Mouse (Mus musculus) limb, embryonic 13.5 days (tissue): ENCODE measurements around the gene Xxylt1. TPM values are rescaled to one million over a fixed set of nuclear protein-coding genes. Genes with fewer than 3 reads are reported as not detected.

Experiments
- ATAC-seq: fragments of 200-750 bp; cut with Nextera tagmentation; 2 replicates; pipeline ENCODE4 v1.8.0; 2017; ENCODE audit warnings: low read depth, moderate number of reproducible peaks, moderate TSS enrichment; ENCODE audit not compliant: low FRiP score
- H3K27ac ChIP-seq: fragments of 300-500 bp; sonication (generic); 2 replicates; pipeline ENCODE4 v1.5.1; 2015; ENCODE audit warnings: inconsistent platforms, mild to moderate bottlenecking, moderate library complexity
- H3K27me3 ChIP-seq: fragments of 300-500 bp; sonication (generic); 2 replicates; pipeline ENCODE4 v1.6.1; 2015; ENCODE audit warnings: mild to moderate bottlenecking, inconsistent platforms
- H3K36me3 ChIP-seq: fragments of 300-500 bp; sonication (generic); 2 replicates; pipeline ENCODE4 v1.6.1; 2015; ENCODE audit warnings: inconsistent platforms, mild to moderate bottlenecking, moderate library complexity
- H3K4me1 ChIP-seq: fragments of 300-500 bp; sonication (generic); 2 replicates; pipeline ENCODE4 v1.6.1; 2015; ENCODE audit warnings: inconsistent platforms
- H3K4me2 ChIP-seq: fragments of 300-500 bp; sonication (generic); replicated peaks from 2 replicates; pipeline ENCODE4 v1.6.1; 2015; ENCODE audit warnings: inconsistent platforms, mild to moderate bottlenecking, moderate library complexity
- H3K4me3 ChIP-seq: fragments of 300-500 bp; sonication (generic); 2 replicates; pipeline ENCODE4 v1.5.1; 2015; ENCODE audit warnings: moderate library complexity, mild to moderate bottlenecking, inconsistent platforms
- H3K9ac ChIP-seq: fragments of 300-500 bp; sonication (generic); 2 replicates; pipeline ENCODE4 v1.6.1; 2015; ENCODE audit warnings: mild to moderate bottlenecking, inconsistent platforms
- H3K9me3 ChIP-seq: fragments of 300-500 bp; sonication (generic); 2 replicates; pipeline ENCODE4 v1.6.1; 2016; ENCODE audit warnings: inconsistent platforms
- WGBS: fragments of 180-500 bp; shearing (Covaris S2); methylation state at CpG from one replicate; pipeline ENCODE4 v1.1.7; 2015; 5-methylcytosine and 5-hydroxymethylcytosine counted together
- polyA plus RNA-seq: library from polyadenylated mRNA; unstranded; fragments of >200 nt; fragmentation: Nextera tagmentation; extraction: Ambion mirVana; gene quantifications from 2 replicates; pipeline ENCODE4 v1.2.1, GENCODE M21; 2015

Xxylt1 gene
- polyA plus RNA-seq, 1 experiment from 2014 or later, result 18.3 TPM

- ATAC-seq, result no peak
- H3K27ac ChIP-seq, result no peak overlapping the region
- H3K27me3 ChIP-seq, result no peaks in the 10 kb centered on the region
- 0 out of 2 replicates have a peak overlapping the region, but pooled peaks have one; percentile 19 for H3K9ac ChIP-seq
- no peak overlapping the region for H3K4me2 ChIP-seq
- H3K4me3 ChIP-seq, result no peak overlapping the region
- 63% methylated on average over 4 of the region's 4 CpGs for WGBS
- no peaks in the 10 kb centered on the region for H3K36me3 ChIP-seq
- no peaks in the 10 kb centered on the region for H3K9me3 ChIP-seq
- peaks cover 3% of the 10 kb centered on the region; the same call in 1 of the 2 replicates for H3K4me1 ChIP-seq
These were observed 98.0 kb downstream of the Xxylt1 start for GRCm38 (mm10) chr16:30983281-30983680.

GRCm38 (mm10) chr16:30981345-30981744 is 99.9 kb downstream of the Xxylt1 start:
- 89% methylated on average over 10 of the region's 10 CpGs for WGBS

GRCm38 (mm10) chr16:30979905-30980304 is 101.3 kb downstream of the Xxylt1 start:
- Histone ChIP-seq H3K4me1 (peaks cover 11% of the 10 kb centered on the region), H3K9me3 (no peaks in the 10 kb centered on the region), H3K4me3 (no peak overlapping the region), H3K27me3 (no peaks in the 10 kb centered on the region), H3K27ac (no peak overlapping the region), H3K4me2 (no peak overlapping the region), H3K9ac (no peak overlapping the region), H3K36me3 (no peaks in the 10 kb centered on the region)
- ATAC-seq, result no peak
- 91% methylated on average over 11 of the region's 11 CpGs for WGBS

More at GRCm38 (mm10) chr16:30981345-30981744, 99.9 kb downstream of the Xxylt1 start:
- H3K36me3 ChIP-seq, result no peaks in the 10 kb centered on the region
- H3K27ac ChIP-seq, result no peak overlapping the region
- H3K9me3 ChIP-seq, result no peaks in the 10 kb centered on the region
- peaks cover 13% of the 10 kb centered on the region for H3K4me1 ChIP-seq
- no peak overlapping the region for H3K4me3 ChIP-seq
- no peak overlapping the region for H3K4me2 ChIP-seq
- no peak overlapping the region for H3K9ac ChIP-seq
- ATAC-seq, result no peak
- no peaks in the 10 kb centered on the region for H3K27me3 ChIP-seq

GRCm38 (mm10) chr16:30977728-30978127 is 103.5 kb downstream of the Xxylt1 start:
- Histone ChIP-seq H3K27me3 (no peaks in the 10 kb centered on the region), H3K4me1 (peaks cover 11% of the 10 kb centered on the region), H3K9ac (no peak overlapping the region), H3K4me3 (no peak overlapping the region), H3K36me3 (no peaks in the 10 kb centered on the region), H3K4me2 (no peak overlapping the region), H3K27ac (no peak overlapping the region), H3K9me3 (no peaks in the 10 kb centered on the region)
- WGBS, result 56% methylated on average over 6 of the region's 6 CpGs
- ATAC-seq, result no peak

- Histone ChIP-seq H3K4me3 (no peak overlapping the region), H3K9me3 (no peaks in the 10 kb centered on the region), H3K4me2 (peak overlapping the region; percentile 27; the same call in 1 of the 2 replicates), H3K27me3 (no peaks in the 10 kb centered on the region), H3K9ac (no peak overlapping the region), H3K36me3 (no peaks in the 10 kb centered on the region), H3K27ac (no peak overlapping the region), H3K4me1 (peaks cover 11% of the 10 kb centered on the region)
- ATAC-seq, result peak; percentile 93
- WGBS, result 1% methylated on average over 3 of the region's 3 CpGs
These were observed 104.0 kb downstream of the Xxylt1 start for GRCm38 (mm10) chr16:30977186-30977585.

- Histone ChIP-seq H3K9me3 (no peaks in the 10 kb centered on the region), H3K27me3 (no peaks in the 10 kb centered on the region), H3K9ac (no peak overlapping the region), H3K4me3 (no peak overlapping the region), H3K4me1 (peaks cover 17% of the 10 kb centered on the region), H3K27ac (no peak overlapping the region), H3K36me3 (no peaks in the 10 kb centered on the region), H3K4me2 (no peak overlapping the region)
- 92% methylated on average over 12 of the region's 12 CpGs for WGBS
- no peak for ATAC-seq
These were observed 106.7 kb downstream of the Xxylt1 start for GRCm38 (mm10) chr16:30974549-30974948.

- ATAC-seq, result no peak
- H3K27ac ChIP-seq, result no peak overlapping the region
- 74% methylated on average over 6 of the region's 6 CpGs for WGBS
- H3K4me2 ChIP-seq, result no peak overlapping the region
- H3K36me3 ChIP-seq, result no peaks in the 10 kb centered on the region
- no peaks in the 10 kb centered on the region for H3K9me3 ChIP-seq
- no peaks in the 10 kb centered on the region for H3K27me3 ChIP-seq
- no peak overlapping the region for H3K9ac ChIP-seq
- no peak overlapping the region for H3K4me3 ChIP-seq
- H3K4me1 ChIP-seq, result peaks cover 28% of the 10 kb centered on the region
These were observed 107.8 kb downstream of the Xxylt1 start for GRCm38 (mm10) chr16:30973416-30973815.

GRCm38 (mm10) chr16:30971950-30972541 is 109.2 kb downstream of the Xxylt1 start:
- Histone ChIP-seq H3K27ac (no peak overlapping the region), H3K27me3 (no peaks in the 10 kb centered on the region), H3K4me1 (peaks cover 22% of the 10 kb centered on the region), H3K4me3 (no peak overlapping the region), H3K9ac (no peak overlapping the region), H3K9me3 (no peaks in the 10 kb centered on the region), H3K36me3 (no peaks in the 10 kb centered on the region), H3K4me2 (no peak overlapping the region)
- no peak for ATAC-seq
- 80% methylated on average over 18 of the region's 18 CpGs for WGBS

- no peaks in the 10 kb centered on the region for H3K36me3 ChIP-seq
- ATAC-seq, result no peak
- WGBS, result 63% methylated on average over 18 of the region's 18 CpGs
- no peak overlapping the region for H3K9ac ChIP-seq
- no peak overlapping the region for H3K4me3 ChIP-seq
- peaks cover 17% of the 10 kb centered on the region for H3K4me1 ChIP-seq
- H3K27me3 ChIP-seq, result no peaks in the 10 kb centered on the region
- no peaks in the 10 kb centered on the region for H3K9me3 ChIP-seq
- no peak overlapping the region for H3K27ac ChIP-seq
- no peak overlapping the region for H3K4me2 ChIP-seq
These were observed 111.8 kb downstream of the Xxylt1 start for GRCm38 (mm10) chr16:30969266-30970064.

GRCm38 (mm10) chr16:30968402-30969151 is 112.7 kb downstream of the Xxylt1 start:
- no peaks in the 10 kb centered on the region for H3K9me3 ChIP-seq
- no peak overlapping the region for H3K9ac ChIP-seq
- H3K4me1 ChIP-seq, result peaks cover 17% of the 10 kb centered on the region
- H3K27me3 ChIP-seq, result no peaks in the 10 kb centered on the region
- WGBS, result 78% methylated on average over 7 of the region's 7 CpGs
- no peaks in the 10 kb centered on the region for H3K36me3 ChIP-seq
- H3K4me2 ChIP-seq, result no peak overlapping the region
- ATAC-seq, result no peak; the same call in 1 of the 2 replicates
- H3K4me3 ChIP-seq, result no peak overlapping the region
- no peak overlapping the region for H3K27ac ChIP-seq

- no peak for ATAC-seq
- no peak overlapping the region for H3K4me3 ChIP-seq
- H3K9ac ChIP-seq, result no peak overlapping the region
- H3K4me1 ChIP-seq, result peaks cover 15% of the 10 kb centered on the region
- no peak overlapping the region for H3K4me2 ChIP-seq
- H3K9me3 ChIP-seq, result no peaks in the 10 kb centered on the region
- 84% methylated on average over 5 of the region's 5 CpGs for WGBS
- H3K36me3 ChIP-seq, result no peaks in the 10 kb centered on the region
- no peaks in the 10 kb centered on the region for H3K27me3 ChIP-seq
- H3K27ac ChIP-seq, result no peak overlapping the region
These were observed 114.5 kb downstream of the Xxylt1 start for GRCm38 (mm10) chr16:30966684-30967083.

- no peaks in the 10 kb centered on the region for H3K36me3 ChIP-seq
- H3K9me3 ChIP-seq, result no peaks in the 10 kb centered on the region
- 82% methylated on average over 7 of the region's 7 CpGs for WGBS
- H3K9ac ChIP-seq, result no peak overlapping the region
- H3K27ac ChIP-seq, result no peak overlapping the region
- H3K4me3 ChIP-seq, result no peak overlapping the region
- no peaks in the 10 kb centered on the region for H3K27me3 ChIP-seq
- no peak for ATAC-seq
- no peak overlapping the region for H3K4me2 ChIP-seq
- H3K4me1 ChIP-seq, result peaks cover 14% of the 10 kb centered on the region
These were observed 116.3 kb downstream of the Xxylt1 start for GRCm38 (mm10) chr16:30964891-30965290.
